Mouse (Mus musculus): ENCODE measurements around the gene Gm12886.

Gm12886 gene
- long read RNA-seq, experiment 1 = 0 reads
- long read RNA-seq, experiment 2 = 0 reads

DNA sequence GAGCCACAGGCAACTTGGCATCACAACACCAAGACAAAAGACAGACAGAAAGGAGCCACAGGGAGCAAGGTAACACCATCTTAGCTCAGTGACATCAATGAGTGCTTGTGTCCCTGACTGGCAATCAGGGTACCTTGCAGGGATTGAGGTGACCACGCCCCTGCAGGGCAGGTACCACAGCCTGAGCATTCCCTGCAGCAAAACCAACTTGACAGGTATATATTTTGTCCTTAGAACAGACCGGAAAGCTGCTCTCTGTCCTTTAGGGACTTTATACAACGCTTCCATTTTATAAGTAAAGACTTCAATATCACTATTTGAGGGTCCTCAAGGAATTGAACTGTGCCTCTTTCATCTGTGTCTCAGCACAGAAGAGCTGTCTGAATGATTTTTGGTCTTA lies at the start of gene Gm12886:
Gene Gm12886, minus strand, starts transcription at position 101 of the 400 bp plus-strand sequence.
- intact Hi-C loops (cut with DNase I) = no loop called here
